Comparison of ENCODE assay signal across 8 mouse cellular contexts in the genomic region with DNA sequence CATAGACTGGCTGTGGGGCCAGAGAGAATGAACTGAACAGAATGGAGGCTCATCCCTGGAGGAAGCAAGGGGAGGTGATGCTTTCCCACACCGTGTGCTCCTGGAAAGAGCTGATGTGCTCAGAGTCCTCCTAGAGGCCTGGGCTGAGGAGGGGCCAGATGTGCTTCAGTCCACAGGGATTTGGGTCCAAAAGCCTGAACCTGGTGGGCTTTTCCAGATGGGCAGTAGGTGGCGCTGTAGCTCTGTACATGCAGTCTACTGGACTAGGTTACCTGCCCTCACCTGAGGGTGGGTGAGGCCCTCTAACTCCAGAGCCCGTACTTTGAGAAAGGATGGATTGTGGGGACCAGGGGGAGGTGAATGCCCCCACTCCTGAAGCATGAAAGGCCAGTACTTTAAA. TPM values are rescaled to one million over a fixed set of nuclear protein-coding genes. Genes with fewer than 3 reads are reported as not detected.
A peak's percentile ranks its signal among the peaks of the same experiment; 100 is the strongest.
DNase-seq lines count a peak whose midpoint lies in the region; ATAC-seq lines count a peak whose summit lies in the region.

No protein-coding gene starts in this region.

- peak; percentile 79 for DNase-seq in CD4-positive, CD25-positive, alpha-beta regulatory T cell, adult 2 months (ENCODE audit: low read depth, low spot score)
- DNase-seq in adrenal gland, adult 18-20 months (ENCODE audit: low spot score in 2 of 2): peak; percentile 70 to 71
- DNase-seq in embryo, embryonic 10 days (ENCODE audit: low spot score): peak; percentile 80
- peak; percentile 61 to 80 for DNase-seq in heart, postnatal 10 days
- peak; percentile 22 for DNase-seq in large intestine, adult 2 months (ENCODE audit: low read depth, low spot score)
- peak; percentile 72 for DNase-seq in splenic B cell, adult 2 months (ENCODE audit: low read depth, low spot score)

- intact Hi-C loops in heart, postnatal 10 days (cut with DNase I): loop anchor here (1.0 to 5.0 kb wide), 4 partner anchors 36 to 409 kb away; no protein-coding TSS in a partner anchor

- WGBS in large intestine, adult 2 months: 3% methylated on average over 3 of the region's 3 CpGs

- no peaks in the 10 kb centered on the region for H3K36me3 ChIP-seq in splenic B cell, adult 2 months (ENCODE audit: control insufficient read depth, insufficient read depth, low read length, poor library complexity, severe bottlenecking)

- no peaks in the 10 kb centered on the region for H3K27me3 ChIP-seq in splenic B cell, adult 2 months (ENCODE audit: control insufficient read depth, insufficient read depth, low read length, poor library complexity, severe bottlenecking)

- no peak for ATAC-seq in CD4-positive, CD25-positive, alpha-beta regulatory T cell, adult 4 months
- ATAC-seq in megakaryocyte-erythroid progenitor cell, adult 5-6 weeks (replicated peaks; ENCODE audit: low FRiP score, low TSS enrichment, poor library complexity, severe bottlenecking): peak; percentile 76

RNA-seq across cellular contexts. Expression of a gene that starts 40.4 kb away (rescaled TPM):
- polyA plus RNA-seq in CD4-positive, CD25-positive, alpha-beta regulatory T cell, adult 4 months (2017; shearing (Covaris generic)): 10 to 100 TPM; 12.2 to 13.6 TPM
- 10 to 100 TPM; 64.2 to 80.5 TPM for total RNA-seq in adrenal gland, adult 18-20 months (2021)
- total RNA-seq in heart, postnatal 10 days (2021): 10 to 100 TPM; 72.5 to 74.6 TPM
- 9.0 and 9.5 TPM in 2 replicates for polyA plus RNA-seq in large intestine, adult 2 months (2012; rRNA removed)
- total RNA-seq in megakaryocyte-erythroid progenitor cell, adult 5-6 weeks (2014; fragmentation: Nextera tagmentation): 50.1 and 50.6 TPM in 2 replicates
- 74.5 and 88.2 TPM in 2 replicates for total RNA-seq in megakaryocyte-erythroid progenitor cell, adult 5-6 weeks (2017)

Comparison
In these comparisons a context has a peak if more than half of its experiments do, and no peak if none do; other contexts are left out.
1. DNase-seq: peak in every context shown above with its lines; median percentile 80 in embryo, embryonic 10 days; 79 in CD4-positive, CD25-positive, alpha-beta regulatory T cell, adult 2 months; 72 in splenic B cell, adult 2 months; 70 in adrenal gland, adult 18-20 months; 70 in heart, postnatal 10 days; 22 in large intestine, adult 2 months.